Mouse (Mus musculus) heart, embryonic 11.5 days (tissue): ENCODE measurements at regions not wholly inside any gene's neighbourhood (a gene's known extent, or its start where the extent isn't known, plus 50 kb on each side); places are given as distances from the start of the nearest gene placed in this dataset.

ENCODE experiments used
- ATAC-seq: fragments of 200-750 bp; cut with Nextera tagmentation; replicated peaks from 2 replicates; pipeline ENCODE4 v1.8.0; 2017; ENCODE audit warnings: moderate library complexity; ENCODE audit not compliant: insufficient number of reproducible peaks, low FRiP score, low TSS enrichment
- H3K27ac ChIP-seq: fragments of 300-500 bp; sonication (generic); 2 replicates; pipeline ENCODE4 v1.5.1; 2014; ENCODE audit warnings: mild to moderate bottlenecking, low read depth, low read length
- H3K27me3 ChIP-seq: fragments of 300-500 bp; sonication (generic); 2 replicates; pipeline ENCODE4 v1.6.1; 2014; ENCODE audit warnings: mild to moderate bottlenecking, low read length, mixed read lengths; ENCODE audit not compliant: control insufficient read depth, insufficient read depth
- H3K36me3 ChIP-seq: fragments of 300-500 bp; sonication (generic); 2 replicates; pipeline ENCODE4 v1.6.1; 2014; ENCODE audit warnings: mild to moderate bottlenecking, low read length, moderate library complexity, mixed read lengths; ENCODE audit not compliant: control insufficient read depth, insufficient read depth
- H3K4me1 ChIP-seq: fragments of 300-500 bp; sonication (generic); 2 replicates; pipeline ENCODE4 v1.6.1; 2014; ENCODE audit warnings: low read length; ENCODE audit not compliant: control insufficient read depth, insufficient read depth
- H3K4me2 ChIP-seq: fragments of 300-500 bp; sonication (generic); 2 replicates; pipeline ENCODE4 v1.6.1; 2014; ENCODE audit warnings: mild to moderate bottlenecking, moderate library complexity
- H3K4me3 ChIP-seq: fragments of 300-500 bp; sonication (generic); 2 replicates; pipeline ENCODE4 v1.5.1; 2014; ENCODE audit warnings: low read depth, low read length
- H3K9ac ChIP-seq: fragments of 300-500 bp; sonication (generic); 2 replicates; pipeline ENCODE4 v1.6.1; 2014; ENCODE audit warnings: mild to moderate bottlenecking, low read depth, low read length, moderate library complexity
- H3K9me3 ChIP-seq: fragments of 300-500 bp; sonication (generic); replicated peaks from 2 replicates; pipeline ENCODE4 v1.6.1; 2016; ENCODE audit warnings: low read length; ENCODE audit not compliant: control insufficient read depth
- WGBS: fragments of 180-500 bp; shearing (Covaris S2); extraction: QIAGEN DNeasy Blood & Tissue Kit; methylation state at CpG from one replicate; pipeline ENCODE4 v1.1.7; 2014; ENCODE audit not compliant: insufficient replicate concordance; 5-methylcytosine and 5-hydroxymethylcytosine counted together

DNA sequence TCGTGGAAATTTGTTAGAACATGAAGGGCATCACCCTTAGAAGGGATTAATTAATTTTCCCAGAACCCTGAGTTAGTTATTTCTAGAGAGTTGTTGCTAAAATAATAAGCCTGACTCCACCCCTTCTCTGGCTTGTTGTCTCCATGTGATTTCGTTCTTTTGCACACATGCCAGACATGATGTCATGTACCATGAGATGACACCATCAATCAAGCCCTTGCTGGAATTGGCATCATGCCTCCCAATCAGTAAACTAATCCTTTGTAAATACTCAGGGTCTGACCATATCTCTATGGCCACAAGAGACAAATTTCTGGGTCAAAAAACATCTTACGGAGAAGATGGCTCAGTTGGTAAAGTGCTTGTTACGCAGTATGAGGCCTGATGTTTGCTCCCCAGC, 93.2 kb upstream of the 1700056E22Rik start:
- no peaks in the 10 kb centered on the region for H3K9me3 ChIP-seq
- H3K9ac ChIP-seq: no peak overlapping the region
- no peak overlapping the region for H3K4me2 ChIP-seq
- H3K4me1 ChIP-seq: no peaks in the 10 kb centered on the region
- 74% methylated on average over 4 of the region's 4 CpGs for WGBS
- no peak overlapping the region for H3K27ac ChIP-seq
- ATAC-seq: no peak
- no peaks in the 10 kb centered on the region for H3K36me3 ChIP-seq
- no peak overlapping the region for H3K4me3 ChIP-seq
- H3K27me3 ChIP-seq: no peaks in the 10 kb centered on the region

- Histone ChIP-seq H3K9me3 (no peaks in the 10 kb centered on the region), H3K27ac (no peak overlapping the region), H3K9ac (no peak overlapping the region), H3K4me2 (no peak overlapping the region), H3K4me3 (no peak overlapping the region), H3K27me3 (no peaks in the 10 kb centered on the region), H3K4me1 (no peaks in the 10 kb centered on the region), H3K36me3 (no peaks in the 10 kb centered on the region)
- 75% methylated on average over 3 of the region's 3 CpGs for WGBS
- no peak for ATAC-seq
These were observed 92.8 kb upstream of the 1700056E22Rik start for GRCm38 (mm10) chr1:184126909-184127308.
